Mouse (Mus musculus) liver, adult (tissue): ENCODE data around the gene Adcy2.
A peak's percentile ranks its signal among the peaks of the same experiment; 100 is the strongest.

Source experiments
- GATA4 ChIP-seq: IDR thresholded peaks from 2 replicates; pipeline ENCODE4 v1.6.1; 2014; ENCODE audit warnings: mild to moderate bottlenecking, low read length; ENCODE audit not compliant: insufficient replicate concordance

The Adcy2 gene

DNA sequence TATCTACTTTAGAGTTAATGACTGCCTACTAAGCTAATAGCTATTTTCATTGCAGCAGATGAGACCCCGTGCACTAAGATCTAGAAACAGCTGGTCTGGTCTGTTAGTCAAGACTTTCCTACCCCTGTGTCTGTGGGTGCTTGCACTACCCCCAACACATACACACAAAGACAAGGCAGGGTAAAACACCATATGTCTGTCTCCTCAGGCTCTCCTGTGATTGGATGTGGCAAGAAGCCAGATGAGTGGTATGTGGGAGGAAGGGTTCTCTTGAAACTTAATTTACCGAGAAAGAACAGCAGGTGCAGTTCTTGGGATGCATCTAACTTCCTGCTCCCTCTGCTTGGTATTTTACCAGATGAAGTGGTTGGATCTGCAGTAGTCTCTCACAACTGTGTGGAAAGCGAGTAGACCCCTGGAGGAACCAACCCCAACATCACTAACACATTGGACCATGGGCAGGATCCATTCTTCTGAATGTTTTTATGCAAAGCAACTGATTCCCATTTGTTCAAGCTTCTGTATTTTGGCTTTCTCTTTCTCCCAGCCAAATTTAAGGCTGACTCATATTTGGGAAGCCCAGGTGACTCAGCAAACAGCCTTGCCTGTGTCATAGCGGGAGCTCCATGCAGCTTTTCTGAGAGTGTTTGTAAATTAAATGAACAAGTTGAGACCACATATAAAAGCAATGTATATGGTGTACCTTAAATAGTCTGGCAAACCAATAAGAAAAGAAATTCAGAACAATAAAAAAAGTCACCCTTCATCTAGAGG is 183.4 kb downstream of the Adcy2 start:
- no peak for TF ChIP-seq GATA4

DNA sequence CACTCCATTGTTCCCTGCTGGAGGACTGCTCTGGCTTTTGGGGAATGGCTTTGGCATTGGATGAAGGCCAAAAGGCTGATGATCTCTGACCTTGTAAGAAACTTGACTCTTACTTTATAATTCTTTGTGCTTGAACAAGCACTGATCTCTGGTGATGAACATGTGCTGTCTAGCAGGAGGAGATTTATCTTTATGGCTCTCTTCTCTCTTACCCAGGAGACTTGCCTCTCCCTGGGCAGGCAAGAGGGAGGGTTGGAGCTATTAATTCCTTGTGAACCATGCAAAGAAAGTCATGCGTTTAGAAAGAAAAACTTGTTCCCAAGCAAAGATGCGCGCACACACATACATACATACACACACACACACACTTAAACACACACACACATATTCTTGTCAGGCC is 188.2 kb downstream of the Adcy2 start:
- no peak for TF ChIP-seq GATA4

DNA sequence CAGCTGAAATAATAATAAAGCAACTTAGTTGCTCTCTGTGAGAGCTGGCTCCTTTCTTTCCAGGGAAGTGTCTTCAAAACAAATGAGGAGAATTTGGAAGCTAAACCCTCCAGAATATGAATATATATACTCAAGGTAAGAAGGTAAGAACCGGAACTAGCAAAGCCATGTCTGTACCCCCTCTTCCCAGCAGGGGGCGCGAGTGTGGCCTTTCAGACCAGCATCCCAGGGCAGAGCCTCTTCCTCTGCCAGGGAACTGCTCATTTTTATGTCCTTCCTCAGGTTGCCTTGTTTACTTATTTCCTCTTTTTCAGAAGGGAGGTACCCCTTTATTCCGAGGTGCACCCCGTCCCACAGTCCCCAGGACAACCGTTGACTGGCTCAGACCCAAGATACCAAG is 199.6 kb downstream of the Adcy2 start:
- no peak for TF ChIP-seq GATA4

DNA sequence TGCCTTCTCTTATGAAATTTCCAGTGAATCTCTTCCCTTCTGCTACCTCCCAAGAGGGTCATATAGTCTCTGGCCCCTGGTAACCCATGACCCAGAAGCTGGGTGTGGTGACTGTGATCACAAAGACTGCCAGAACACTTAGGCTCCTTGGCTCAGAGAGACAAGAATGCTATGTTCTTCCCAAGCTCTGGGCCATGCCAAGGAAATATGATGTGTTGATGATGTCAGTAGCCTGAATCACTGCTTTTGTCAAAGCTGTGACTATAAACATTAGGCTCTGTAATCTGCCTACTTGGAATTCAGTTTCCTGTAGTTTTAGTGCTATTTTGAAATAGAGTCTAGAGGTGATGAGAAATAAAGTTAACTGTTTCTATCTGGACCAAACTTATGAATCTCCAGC is 206.1 kb downstream of the Adcy2 start:
- TF ChIP-seq GATA4 = no peak

DNA sequence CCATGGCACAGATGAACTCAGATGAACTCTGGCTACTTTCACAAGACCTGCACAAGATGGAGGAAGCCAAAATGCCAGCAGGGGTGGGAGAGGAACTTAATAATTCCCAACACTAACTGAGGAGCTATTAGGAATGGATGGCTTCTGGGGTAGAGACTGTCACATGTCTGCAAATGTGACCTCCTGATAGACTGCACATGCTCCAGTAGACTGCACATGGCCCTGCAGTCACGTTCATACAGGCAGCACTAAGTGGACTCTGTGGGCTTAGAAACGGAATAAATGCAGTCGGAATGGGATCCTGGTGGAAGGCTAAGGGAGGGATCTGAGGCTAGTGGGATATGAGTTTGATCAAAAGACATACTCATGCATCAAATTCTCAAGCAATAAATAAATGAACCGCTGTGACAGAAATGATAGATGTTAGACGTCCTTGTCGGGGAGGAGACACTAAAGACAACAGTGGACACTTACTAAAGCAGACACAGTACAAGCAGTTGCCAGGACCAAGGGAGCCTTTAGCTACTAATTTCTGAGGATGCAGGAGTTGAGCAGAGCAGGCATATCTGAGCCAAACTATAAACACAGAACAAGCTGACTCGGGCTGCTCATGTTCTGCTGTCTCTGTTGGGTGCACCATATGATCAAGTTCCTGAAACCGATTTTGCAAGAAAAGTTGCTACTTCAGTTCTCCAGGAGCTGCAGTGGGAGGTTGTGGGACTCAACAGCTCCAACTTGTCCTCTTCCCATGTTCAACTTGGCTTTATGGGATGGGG is 211.9 kb downstream of the Adcy2 start:
- no peak for TF ChIP-seq GATA4

DNA sequence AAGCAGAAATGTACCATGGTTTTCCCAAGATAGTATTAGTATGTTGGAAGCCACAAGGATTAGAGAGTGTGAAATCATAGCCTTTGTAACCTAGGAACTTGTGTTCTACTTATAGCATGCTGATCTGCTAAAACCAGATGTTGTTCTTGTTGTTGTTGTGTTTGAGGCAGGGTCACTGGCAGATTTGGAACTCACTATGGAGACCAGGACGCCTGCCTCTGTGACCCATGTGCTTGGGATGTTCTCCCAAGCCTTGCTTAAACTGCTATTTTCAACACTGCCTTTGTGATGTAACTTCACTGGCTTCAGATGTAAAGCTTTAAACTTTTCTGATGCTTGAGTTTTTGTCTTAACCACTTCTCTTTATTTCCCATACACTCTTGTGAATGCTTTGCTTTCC is 216.2 kb downstream of the Adcy2 start:
- no peak for TF ChIP-seq GATA4

DNA sequence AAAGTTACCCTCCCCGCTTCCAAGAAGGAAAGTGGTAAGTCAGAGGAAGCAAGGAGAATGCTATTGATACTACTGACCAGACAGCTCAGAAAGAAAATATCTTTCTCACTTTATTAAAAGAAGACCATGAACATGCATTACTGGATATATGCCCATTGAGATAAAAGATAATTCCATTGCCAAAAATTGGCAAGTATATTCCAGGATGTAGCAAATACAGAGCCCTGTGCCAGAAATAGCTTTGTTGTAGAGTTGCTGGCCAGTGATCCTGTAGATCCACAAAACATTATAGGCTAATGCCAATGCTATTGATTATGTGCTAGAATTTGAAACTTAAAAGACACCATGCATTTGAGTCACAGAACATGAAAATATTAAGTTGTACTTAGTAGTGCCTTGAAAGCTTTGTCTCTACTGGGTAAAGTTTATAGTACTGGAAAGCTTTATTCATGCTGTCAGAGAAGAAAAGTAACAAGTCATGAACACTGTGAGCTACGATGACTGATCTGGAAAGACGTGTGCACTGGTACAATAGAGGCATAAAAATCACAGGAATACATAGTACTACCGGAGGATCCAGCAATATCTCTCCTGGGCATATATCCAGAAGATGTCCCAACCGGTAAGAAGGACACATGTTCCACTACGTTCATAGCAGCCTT is 221.2 kb downstream of the Adcy2 start:
- TF ChIP-seq GATA4 = no peak

DNA sequence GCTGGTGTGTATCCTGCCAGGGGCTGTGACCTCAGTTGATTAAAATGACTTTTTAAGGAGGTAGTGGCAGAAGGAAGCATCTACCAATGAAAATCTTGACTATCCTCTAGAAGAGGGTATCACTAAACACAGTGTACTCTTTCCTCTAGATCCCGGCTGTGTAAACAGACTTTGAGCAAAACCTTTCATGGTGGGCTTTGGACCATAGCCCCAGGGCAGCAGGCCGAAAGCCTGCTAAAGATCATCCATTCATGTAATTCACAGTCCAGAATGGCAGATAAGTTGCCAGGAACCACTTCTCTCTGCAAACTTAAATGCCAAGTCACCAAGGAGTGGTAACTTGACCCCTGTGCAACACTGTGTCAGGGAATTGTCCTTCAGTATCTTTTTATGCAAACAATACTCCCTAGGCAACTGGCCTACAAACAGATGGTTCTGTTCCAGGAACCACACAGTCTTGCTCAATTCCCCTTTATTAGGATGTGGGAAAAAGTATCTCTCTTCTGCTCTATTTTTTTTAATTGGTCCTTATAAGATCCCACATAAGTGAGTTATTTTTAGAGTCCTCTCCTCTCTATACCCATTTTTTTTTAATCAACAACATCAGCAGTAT is 225.6 kb downstream of the Adcy2 start:
- TF ChIP-seq GATA4 = no peak

DNA sequence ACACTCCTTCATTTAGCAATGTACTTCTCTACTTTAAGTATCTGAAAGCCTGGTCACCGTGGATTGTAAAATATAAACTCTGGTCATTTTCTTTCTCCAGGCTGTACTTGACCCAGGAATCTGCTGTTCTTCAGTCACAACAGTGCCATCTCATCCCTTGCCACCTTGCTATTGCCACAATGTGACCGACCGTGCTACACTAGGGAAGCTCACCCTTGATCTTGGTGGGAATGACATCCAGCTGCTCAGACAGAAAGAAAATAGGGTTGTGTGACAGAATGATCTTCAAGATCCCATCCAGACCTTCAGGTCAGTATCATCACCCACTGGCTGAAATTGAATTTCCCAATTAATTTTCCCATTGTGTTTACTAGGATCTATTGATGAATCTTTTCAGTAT is 230.8 kb downstream of the Adcy2 start:
- no peak for TF ChIP-seq GATA4

DNA sequence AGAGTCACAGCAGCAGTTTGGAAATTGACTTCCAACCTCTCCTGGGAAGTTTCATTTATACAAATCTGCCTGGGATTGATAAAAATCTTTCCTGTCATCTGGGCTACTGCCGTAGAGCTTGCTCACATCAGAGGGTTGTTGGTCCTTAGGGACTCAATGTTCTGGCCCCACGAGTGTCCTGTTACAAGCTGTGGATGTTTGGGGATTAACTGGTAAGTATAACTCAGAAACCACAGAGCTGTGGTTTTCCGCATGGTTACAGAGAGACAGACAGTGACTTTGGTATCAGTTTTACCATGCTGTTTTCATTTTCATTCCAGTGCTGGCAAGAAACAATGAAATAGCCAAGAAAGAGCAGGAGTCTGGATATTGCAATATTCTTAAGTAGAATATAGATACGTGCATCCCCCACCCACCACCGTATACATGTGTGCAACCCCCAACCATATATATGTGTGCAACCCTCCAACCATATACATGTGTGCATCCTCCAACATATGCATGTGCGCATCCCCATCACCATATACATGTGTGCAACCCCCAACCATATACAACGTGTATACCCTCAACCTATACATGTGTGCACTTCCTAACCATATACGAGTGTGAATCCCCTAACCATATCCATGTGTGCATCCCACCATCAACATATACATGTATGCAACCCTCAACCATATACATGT is 233.3 kb downstream of the Adcy2 start:
- TF ChIP-seq GATA4 = no peak

DNA sequence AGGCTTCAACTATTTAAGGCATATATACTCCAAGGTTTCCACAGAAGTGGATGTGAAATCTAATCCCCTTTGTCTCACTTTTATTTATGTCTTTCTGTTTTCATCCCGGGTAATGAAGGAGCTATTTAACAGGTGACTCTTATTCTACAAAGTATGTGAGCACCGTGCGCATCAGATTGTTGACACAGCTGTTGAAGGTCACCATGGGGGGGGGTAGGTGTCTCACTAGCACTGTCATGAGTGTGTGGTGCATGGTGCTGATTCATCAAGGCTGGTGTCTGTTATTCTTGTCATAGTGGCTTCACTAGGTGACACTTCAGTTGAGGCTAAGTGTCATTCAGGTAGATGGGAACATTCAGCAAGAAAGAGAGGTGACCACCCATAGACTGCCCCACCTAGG is 234.7 kb downstream of the Adcy2 start:
- no peak for TF ChIP-seq GATA4

DNA sequence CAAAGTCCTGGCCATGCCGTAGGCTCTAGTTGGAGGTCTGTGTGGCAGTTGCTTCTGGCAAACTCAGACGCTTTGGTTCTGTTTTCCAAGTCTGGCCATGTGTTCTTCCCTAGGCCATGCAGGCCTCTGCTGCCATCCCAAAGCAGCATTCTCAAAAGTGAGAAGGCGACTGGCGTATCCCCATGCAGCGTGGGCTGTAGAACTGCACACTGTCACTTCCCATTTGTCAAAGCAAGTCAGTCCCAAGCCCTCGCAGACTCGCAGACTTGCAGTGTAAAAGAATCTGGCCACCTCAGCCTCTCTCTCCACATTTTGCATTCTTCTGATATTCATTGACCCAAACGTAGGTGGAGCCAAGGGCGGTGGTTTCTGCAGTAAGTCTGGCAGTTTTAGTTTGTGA is 249.5 kb downstream of the Adcy2 start:
- no peak for TF ChIP-seq GATA4

DNA sequence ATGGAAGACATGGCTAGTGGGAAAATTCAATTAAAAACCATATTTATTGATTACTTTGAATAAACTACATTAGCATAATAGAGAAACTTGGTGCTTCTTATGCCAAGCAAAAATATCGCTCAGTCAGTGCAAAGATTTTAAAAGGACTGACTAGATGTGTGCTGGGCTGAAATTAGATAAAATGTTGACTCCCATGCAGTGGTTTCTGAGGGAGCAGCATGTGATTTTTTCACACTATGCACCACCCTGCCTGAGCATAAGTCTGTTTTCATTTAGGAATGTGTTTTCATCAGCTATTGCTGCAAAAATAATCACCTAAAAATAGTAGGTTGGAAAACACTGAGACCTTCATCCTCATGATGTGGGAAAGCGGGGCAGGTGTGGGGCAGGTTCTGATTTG is 250.0 kb downstream of the Adcy2 start:
- TF ChIP-seq GATA4 = no peak

DNA sequence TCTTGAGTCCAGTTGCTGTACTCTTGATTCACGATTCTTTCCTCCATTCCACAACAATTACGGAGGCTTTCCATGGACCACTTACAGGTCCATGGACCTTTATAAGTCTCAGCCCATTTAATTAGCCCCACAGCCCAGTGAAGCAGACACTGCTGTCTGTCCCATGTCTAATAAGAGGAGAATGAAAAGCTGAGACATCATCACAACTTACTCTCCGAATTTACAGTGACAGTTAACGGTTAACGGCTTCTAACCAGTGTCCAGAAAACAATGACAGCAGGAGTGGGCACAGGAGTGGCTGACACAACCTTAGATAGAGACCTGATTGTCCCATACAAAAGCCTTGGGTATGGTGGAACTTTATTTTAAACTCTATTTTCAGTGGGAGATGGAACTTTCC is 253.9 kb downstream of the Adcy2 start:
- no peak for TF ChIP-seq GATA4

DNA sequence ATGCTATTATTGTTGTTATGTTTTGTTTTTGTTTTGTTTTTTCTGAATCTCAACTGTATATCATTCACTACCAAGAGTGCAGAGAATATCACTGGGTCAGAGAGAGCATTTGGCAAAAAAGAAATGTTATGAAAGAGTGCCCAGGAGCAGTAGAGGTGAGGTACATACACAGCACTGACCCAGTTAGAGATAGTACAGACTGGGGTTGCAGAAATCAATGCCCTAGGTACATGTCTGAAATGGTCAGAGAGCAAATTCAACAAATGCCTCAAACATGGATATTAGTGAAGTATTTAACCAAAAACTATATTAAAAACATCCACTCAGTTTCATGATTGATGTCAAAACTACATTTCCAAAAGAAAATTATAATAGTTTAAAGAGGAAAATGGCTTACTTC is 286.7 kb downstream of the Adcy2 start:
- 0 out of 2 replicates have a peak, but pooled peaks have one; percentile 9 for TF ChIP-seq GATA4

DNA sequence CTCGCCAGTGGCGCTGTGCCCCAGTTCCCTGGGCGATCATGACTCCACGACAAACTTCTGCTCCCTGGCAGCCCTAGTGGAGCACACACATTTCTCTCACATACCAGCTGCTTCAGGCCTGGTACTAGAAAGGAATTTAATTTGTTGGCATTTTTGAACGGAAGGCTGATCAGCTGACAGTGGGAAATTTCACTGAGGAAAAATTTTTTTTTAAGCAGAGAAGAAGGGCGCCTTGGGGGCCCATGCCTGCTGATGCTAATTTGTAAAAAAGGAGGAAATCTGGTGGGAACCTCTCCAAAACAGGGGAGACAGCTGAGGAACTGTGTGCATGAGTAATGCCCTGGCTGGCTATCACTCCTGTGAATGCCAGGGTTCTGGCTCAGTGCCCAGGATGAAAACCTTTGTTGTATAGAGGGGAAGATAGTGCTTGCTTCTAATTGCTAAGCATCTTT is 292.0 kb downstream of the Adcy2 start:
- TF ChIP-seq GATA4 = no peak

DNA sequence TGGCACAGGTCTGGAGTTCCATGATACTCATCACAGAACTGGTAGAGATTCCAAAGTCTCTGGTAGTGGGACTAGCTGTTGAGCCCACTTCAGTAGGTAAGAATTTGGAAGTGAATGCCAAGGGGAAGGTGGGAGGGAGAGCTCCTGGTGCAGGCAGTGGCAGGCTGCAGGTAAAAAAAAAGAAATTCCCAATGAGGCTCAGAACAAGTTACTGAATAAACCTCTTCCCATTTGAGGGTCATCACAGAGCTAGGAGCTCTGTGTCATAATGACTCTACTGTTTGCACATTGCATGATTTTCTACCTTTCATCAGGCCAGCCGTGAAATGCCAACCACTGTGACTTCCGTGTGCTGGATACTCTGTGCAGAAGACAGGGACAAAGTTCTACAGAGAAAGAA is 314.4 kb downstream of the Adcy2 start:
- TF ChIP-seq GATA4 = no peak
